Mouse (Mus musculus) brain, embryonic 18.5 days (tissue): ENCODE measurements around the gene Tpt1.
"Not testable (repeated sequence)": the region's sequence is repeated elsewhere in the genome, so short reads cannot be mapped to it uniquely, and the experiment has no call there.

Experiments used
- DNase-seq: peaks from one replicate; pipeline ENCODE4 v3.0.0-alpha.2; 2012; ENCODE audit warnings: low read depth, low spot score

The Tpt1 gene

GRCm38 (mm10) chr14:75844111-75844695, 690 bp upstream of the Tpt1 start:
- DNase-seq = no peak

DNA sequence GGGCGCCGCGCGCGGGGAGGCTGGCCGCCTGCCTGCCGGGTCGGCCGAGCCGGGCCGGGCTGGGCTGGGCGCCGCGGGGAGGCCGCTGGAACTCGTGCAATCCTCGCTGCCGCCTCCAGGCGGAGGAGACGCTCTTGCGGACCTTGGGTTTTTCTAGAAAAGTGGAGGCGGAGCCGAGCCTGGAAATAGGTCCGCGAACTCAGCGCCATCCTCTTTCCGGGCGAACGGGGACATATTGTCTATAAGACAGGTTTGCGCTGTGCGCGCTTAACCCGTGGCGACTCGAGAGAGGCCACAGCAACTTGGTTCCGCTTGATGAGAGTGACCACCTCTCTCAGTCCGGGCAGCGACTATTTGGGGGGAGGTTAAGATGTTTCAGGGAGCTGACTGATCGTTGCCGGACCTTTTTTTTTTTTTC, 814 bp downstream of the Tpt1 start:
- no peak for DNase-seq

GRCm38 (mm10) chr14:75847669-75848068, 2.8 kb downstream of the Tpt1 start:
- no peak for DNase-seq

DNA sequence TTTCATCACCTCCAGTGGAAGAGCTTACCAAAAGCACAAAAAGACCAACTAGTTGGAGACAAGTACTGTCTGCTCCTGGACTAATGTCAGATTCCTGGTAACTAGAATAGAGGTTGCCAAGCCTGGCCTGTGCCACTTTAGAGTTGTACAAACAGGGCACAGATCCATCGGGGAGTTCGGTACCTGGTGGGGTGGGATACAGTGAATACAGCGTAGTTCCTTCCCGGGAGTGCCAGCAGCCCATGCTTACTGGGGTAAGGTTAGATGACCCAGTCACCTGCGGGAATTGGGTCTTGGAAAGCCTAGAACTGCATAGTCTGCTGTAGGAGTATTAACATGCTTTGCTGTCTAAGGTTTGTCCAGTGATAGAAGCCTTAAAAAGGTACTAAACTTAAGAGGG, 3.6 kb downstream of the Tpt1 start:
- DNase-seq = no peak

DNA sequence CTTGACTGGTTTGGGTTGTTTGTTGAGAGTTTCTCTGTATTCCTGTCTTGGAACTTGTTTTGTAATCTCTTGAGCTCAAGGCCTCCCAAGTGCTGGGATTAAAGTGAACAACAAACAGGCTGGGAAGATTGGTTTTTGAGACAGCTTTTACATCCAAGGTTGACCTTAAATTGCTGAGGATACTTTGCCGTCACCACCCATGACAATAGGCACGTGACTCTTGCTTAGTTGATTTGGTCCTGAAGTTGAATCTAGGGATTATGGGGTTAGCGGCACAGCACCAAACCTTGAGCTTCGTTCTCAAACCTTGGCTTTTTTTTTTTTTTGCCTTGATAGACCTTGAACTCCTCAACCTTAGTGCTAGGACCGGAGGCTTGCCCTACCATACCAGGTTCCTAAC, 4.3 kb downstream of the Tpt1 start:
- DNase-seq = no peak

DNA sequence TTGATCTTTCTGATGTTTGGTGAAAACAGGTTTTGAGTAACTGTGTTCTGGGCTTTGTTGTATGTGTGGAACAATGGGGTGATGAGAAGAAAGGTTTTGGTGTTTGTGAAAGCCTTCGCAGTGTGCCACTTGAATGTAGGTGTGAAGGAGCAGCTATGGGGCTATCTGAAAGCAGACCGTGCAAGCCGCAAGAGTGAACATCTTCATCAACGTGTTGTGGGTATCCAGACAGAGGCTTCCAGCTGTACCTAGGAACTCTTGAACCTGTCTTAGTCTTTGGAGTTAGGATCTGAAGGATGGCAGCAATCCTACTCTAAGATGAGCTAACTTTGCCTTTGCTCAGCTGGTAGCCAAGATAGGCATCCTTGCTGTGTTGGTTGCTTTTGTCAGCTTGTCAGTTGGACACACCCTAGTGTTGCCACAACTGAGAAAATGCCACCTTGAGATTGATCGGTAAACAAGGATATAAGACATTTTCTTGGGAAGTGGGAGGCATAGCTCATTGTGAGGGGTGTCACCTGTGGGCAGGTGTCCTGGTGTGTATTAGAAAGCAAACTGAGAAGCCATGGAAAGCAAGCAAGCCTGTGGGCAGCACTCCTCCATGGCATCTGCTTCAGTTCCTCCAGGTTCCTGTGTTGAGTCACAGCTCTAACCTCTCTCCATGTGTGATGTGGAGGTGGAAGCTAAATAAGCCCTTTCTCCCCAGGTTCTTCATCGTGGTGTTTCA, 5.1 kb downstream of the Tpt1 start:
- no peak for DNase-seq

GRCm38 (mm10) chr14:75850819-75851218, 5.9 kb downstream of the Tpt1 start:
- DNase-seq = no peak

DNA sequence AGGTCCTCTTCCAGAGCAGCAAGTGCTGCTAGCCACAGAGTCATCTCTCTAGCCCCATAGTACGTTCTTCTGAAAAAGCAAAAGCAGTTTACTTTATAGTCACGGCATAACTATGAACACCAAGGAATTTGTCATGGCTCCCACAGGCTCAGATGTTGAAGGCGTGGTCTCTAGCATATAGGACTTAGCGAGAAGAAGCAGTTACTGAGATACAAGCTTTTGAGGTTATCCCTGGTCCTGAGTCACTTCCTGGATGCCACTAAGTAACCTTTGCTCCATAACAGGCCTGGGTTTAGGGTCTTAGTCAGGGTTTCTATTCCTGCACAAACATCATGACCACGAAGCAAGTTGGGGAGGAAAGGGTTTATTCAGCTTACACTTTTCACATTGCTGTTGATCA, 7.1 kb downstream of the Tpt1 start:
- no peak for DNase-seq

DNA sequence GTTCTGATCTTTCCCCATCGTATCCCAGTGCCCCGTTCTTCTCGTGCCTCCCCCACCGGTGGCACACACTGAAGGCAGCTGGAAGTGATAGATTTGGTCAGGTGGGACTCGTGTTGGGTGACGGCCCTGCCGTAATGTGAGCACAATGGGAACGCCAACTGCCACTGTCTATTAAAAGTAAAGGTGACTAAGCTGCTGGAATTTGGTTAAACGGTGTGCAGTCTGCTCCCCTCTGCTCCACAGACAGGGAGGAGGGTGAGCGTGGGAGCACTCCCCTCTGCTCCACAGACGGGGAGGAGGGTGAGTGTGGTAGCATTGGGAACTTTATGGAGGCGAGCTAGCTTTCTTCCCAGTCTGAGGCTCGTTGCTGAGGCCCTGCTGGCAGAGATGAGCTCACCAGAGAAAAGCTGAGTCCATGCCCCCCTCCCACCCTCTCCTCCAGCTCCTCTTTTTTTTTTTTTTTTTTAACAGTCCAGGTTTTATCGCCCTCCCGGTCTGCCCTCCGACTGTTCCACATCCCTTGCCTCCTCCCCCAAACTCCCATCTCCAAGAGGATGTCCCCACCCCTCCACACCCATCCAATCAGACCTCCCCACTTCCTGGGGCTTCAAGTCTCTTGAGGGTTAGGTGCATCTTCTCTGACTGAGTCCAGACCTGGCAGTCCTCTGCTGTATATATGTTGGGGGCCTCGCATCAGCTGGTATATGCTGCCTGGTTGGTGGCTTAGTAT, 10.5 kb downstream of the Tpt1 start:
- no peak for DNase-seq

GRCm38 (mm10) chr14:75858181-75858580, 13.3 kb downstream of the Tpt1 start:
- DNase-seq = no peak

DNA sequence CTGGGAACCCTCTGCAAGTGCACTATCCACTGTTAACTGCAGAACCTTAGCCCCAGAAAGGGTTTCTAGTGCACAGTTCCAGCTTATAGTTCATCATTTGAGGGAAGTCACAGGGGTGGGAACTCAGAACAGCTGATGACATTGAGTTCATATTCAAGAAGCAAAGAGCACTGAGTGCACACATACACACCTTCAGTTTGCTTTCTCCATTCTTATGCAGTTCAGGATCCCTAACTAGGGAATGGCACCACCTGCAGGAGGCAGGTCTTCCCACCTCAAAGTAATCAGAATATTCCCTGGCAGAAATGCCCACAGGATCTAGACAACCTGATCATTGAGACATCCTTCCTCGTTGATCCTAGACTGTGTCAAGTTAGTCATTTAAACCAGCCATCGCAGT, 14.7 kb downstream of the Tpt1 start:
- DNase-seq = no peak

- DNase-seq = no peak
Observed at GRCm38 (mm10) chr14:75862701-75863100, 17.8 kb downstream of the Tpt1 start.

DNA sequence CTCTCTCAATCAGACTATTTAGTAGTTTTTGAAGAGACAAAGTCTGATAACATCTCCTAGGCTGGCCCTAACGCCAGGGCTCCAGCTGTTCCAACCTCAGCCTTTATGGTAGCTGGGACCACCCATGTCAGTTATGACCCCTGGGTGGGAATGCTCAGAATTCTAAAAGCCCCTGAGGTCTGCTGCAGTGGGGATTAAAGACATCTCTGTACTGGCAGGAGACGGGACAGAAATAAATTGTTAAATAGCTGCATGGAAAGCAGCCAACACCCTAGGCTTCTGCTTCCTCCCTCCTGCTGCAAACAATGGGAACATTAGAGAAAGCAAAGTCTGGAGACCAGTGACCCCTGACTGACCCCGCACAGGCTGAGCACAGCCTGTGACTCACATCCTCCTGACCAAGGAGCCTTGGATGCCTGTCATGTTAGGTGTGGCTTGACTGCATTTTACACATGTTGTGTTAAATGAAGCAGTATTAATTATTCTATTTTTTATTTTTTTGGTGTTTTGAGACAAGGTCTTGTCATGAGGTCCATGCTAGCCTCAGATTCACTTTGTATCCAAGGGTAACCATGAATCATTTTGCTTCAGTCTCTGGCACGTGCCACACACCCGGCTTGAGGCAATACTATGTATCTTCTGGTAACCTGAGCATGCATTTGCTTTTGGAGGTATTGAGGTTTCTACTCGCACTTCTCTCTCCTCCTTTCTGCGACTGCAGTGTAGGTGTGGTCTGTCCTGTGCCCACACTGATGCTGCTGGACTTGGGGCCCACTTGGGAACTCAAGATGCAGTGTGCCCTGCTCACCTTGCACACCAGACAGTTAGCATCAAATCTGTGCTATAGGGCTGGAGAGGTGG, 18.9 kb downstream of the Tpt1 start:
- DNase-seq = no peak

- no peak for DNase-seq
Observed at GRCm38 (mm10) chr14:75866706-75867333, 21.9 kb downstream of the Tpt1 start.

- not testable (repeated sequence) for DNase-seq
Observed at GRCm38 (mm10) chr14:75868028-75868427, 23.1 kb downstream of the Tpt1 start.

DNA sequence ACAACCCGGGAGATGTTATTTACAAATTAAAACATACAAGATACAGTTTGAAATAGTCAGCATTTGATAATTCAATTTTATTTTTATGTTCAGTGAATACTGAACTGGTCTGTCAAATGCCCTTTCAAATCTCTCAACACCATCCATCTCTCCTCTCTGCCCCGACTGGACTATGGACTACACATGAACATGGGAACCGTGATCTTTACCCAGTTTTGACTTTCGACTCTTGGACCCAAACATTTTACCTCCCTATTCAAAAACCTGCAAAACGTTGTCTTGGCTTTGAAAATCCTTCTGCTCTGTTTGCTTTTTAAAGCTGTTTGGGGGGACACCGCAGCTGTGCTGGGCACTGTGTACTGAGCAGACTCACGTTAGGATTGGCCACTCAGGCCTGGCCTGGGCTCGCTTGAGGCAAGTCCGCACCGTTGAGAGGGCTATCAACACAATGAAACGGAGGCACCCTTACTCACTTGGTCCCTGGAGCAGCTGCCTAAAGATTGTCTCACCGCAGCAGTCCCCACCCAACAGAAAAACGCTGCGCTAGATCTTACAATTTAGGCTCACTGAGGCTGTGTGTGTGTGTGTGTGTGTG, 25.0 kb downstream of the Tpt1 start:
- no peak for DNase-seq

GRCm38 (mm10) chr14:75870631-75871030, 25.7 kb downstream of the Tpt1 start:
- peak; percentile 49 for DNase-seq

- DNase-seq = no peak
Observed at GRCm38 (mm10) chr14:75871111-75871510, 26.2 kb downstream of the Tpt1 start.

DNA sequence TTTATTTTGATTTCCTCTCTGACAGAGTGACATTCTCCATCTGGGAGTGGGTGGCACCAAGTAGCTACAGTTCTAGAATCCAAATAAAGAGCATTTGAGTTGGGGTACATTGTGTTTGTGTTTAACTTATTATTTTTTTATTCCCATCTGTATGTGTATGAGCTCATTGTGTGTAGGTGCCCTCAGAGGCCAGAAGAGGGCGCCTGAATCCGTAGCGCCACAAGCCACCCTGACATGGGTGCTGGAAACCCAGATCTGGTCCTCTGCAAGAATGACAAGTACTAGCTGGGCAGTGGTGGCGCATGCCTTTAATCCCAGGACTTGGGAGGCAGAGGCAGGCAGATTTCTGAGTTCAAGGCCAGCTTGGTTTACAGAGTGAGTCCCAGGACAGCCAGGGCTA, 26.9 kb downstream of the Tpt1 start:
- no peak for DNase-seq

GRCm38 (mm10) chr14:75873612-75874011, 28.7 kb downstream of the Tpt1 start:
- DNase-seq = no peak
